Mouse (Mus musculus): ENCODE data around the gene Fam126b. TPM values are rescaled to one million over a fixed set of nuclear protein-coding genes. Genes with fewer than 3 reads are reported as not detected.
"Not testable (repeated sequence)": the region's sequence is repeated elsewhere in the genome, so short reads cannot be mapped to it uniquely, and the experiment has no call there.

Fam126b gene
- polyA plus RNA-seq, 1 experiment from 2014 or later, result 9.6 TPM

GRCm38 (mm10) chr1:58615146-58615545 is 29.0 kb upstream of the Fam126b start:
- Histone ChIP-seq H3K4me2 (replicated peaks; ENCODE audit: low read depth, low read length) (no peak overlapping the region), H3K36me3 (ENCODE audit: control insufficient read depth, insufficient read depth, low read length) (no peaks in the 10 kb centered on the region), H3K27ac (ENCODE audit: low read depth, low read length) (no peak overlapping the region), H3K4me1 (ENCODE audit: control insufficient read depth, insufficient read depth, low read length) (no peaks in the 10 kb centered on the region), H3K4me3 (ENCODE audit: low read length) (no peak overlapping the region), H3K9me3 (ENCODE audit: control insufficient read depth, low read length) (peaks cover 5% of the 10 kb centered on the region; the same call in 1 of the 2 replicates), H3K9ac (ENCODE audit: low read depth, low read length) (no peak overlapping the region), H3K27me3 (ENCODE audit: control insufficient read depth, insufficient read depth, low read length) (no peaks in the 10 kb centered on the region)
- WGBS, result 91% methylated on average over 4 of the region's 4 CpGs
- ATAC-seq (ENCODE audit: low FRiP score, low TSS enrichment), result no peak

- Histone ChIP-seq H3K27me3 (ENCODE audit: control insufficient read depth, insufficient read depth, low read length) (no peaks in the 10 kb centered on the region), H3K36me3 (ENCODE audit: control insufficient read depth, insufficient read depth, low read length) (no peaks in the 10 kb centered on the region), H3K27ac (ENCODE audit: low read depth, low read length) (no peak overlapping the region), H3K4me3 (ENCODE audit: low read length) (no peak overlapping the region), H3K4me2 (replicated peaks; ENCODE audit: low read depth, low read length) (no peak overlapping the region), H3K9me3 (ENCODE audit: control insufficient read depth, low read length) (peaks cover 5% of the 10 kb centered on the region; the same call in 1 of the 2 replicates), H3K9ac (ENCODE audit: low read depth, low read length) (no peak overlapping the region), H3K4me1 (ENCODE audit: control insufficient read depth, insufficient read depth, low read length) (no peaks in the 10 kb centered on the region)
- WGBS, result 66% methylated on average over 3 of the region's 3 CpGs
- ATAC-seq (ENCODE audit: low FRiP score, low TSS enrichment), result no peak
These were observed 28.3 kb upstream of the Fam126b start for GRCm38 (mm10) chr1:58614424-58614823.

GRCm38 (mm10) chr1:58613786-58614185 is 27.7 kb upstream of the Fam126b start:
- 83% methylated on average over 6 of the region's 6 CpGs for WGBS
- H3K27ac ChIP-seq (ENCODE audit: low read depth, low read length), result no peak overlapping the region
- H3K4me2 ChIP-seq (replicated peaks; ENCODE audit: low read depth, low read length), result no peak overlapping the region
- H3K4me1 ChIP-seq (ENCODE audit: control insufficient read depth, insufficient read depth, low read length), result no peaks in the 10 kb centered on the region
- no peak overlapping the region for H3K9ac ChIP-seq (ENCODE audit: low read depth, low read length)
- no peaks in the 10 kb centered on the region; the same call in 1 of the 2 replicates for H3K9me3 ChIP-seq (ENCODE audit: control insufficient read depth, low read length)
- H3K36me3 ChIP-seq (ENCODE audit: control insufficient read depth, insufficient read depth, low read length), result no peaks in the 10 kb centered on the region
- H3K4me3 ChIP-seq (ENCODE audit: low read length), result no peak overlapping the region
- no peaks in the 10 kb centered on the region for H3K27me3 ChIP-seq (ENCODE audit: control insufficient read depth, insufficient read depth, low read length)
- no peak for ATAC-seq (ENCODE audit: low FRiP score, low TSS enrichment)

- ATAC-seq (ENCODE audit: low FRiP score, low TSS enrichment), result no peak
- Histone ChIP-seq H3K4me2 (replicated peaks; ENCODE audit: low read depth, low read length) (no peak overlapping the region), H3K4me1 (ENCODE audit: control insufficient read depth, insufficient read depth, low read length) (no peaks in the 10 kb centered on the region), H3K9ac (ENCODE audit: low read depth, low read length) (no peak overlapping the region), H3K9me3 (ENCODE audit: control insufficient read depth, low read length) (no peaks in the 10 kb centered on the region; the same call in 1 of the 2 replicates), H3K4me3 (ENCODE audit: low read length) (no peak overlapping the region), H3K27me3 (ENCODE audit: control insufficient read depth, insufficient read depth, low read length) (no peaks in the 10 kb centered on the region), H3K36me3 (ENCODE audit: control insufficient read depth, insufficient read depth, low read length) (no peaks in the 10 kb centered on the region), H3K27ac (ENCODE audit: low read depth, low read length) (no peak overlapping the region)
- WGBS, result 31% methylated on average over 1 of the region's 1 CpGs
These were observed 24.5 kb upstream of the Fam126b start for GRCm38 (mm10) chr1:58610611-58611010.

- Histone ChIP-seq H3K4me3 (ENCODE audit: low read length) (no peak overlapping the region), H3K9ac (ENCODE audit: low read depth, low read length) (no peak overlapping the region), H3K27me3 (ENCODE audit: control insufficient read depth, insufficient read depth, low read length) (no peaks in the 10 kb centered on the region), H3K36me3 (ENCODE audit: control insufficient read depth, insufficient read depth, low read length) (no peaks in the 10 kb centered on the region), H3K4me2 (replicated peaks; ENCODE audit: low read depth, low read length) (no peak overlapping the region), H3K27ac (ENCODE audit: low read depth, low read length) (no peak overlapping the region), H3K4me1 (ENCODE audit: control insufficient read depth, insufficient read depth, low read length) (no peaks in the 10 kb centered on the region), H3K9me3 (ENCODE audit: control insufficient read depth, low read length) (no peaks in the 10 kb centered on the region; the same call in 1 of the 2 replicates)
- no peak for ATAC-seq (ENCODE audit: low FRiP score, low TSS enrichment)
- WGBS, result 97% methylated on average over 1 of the region's 1 CpGs
These were observed 24.0 kb upstream of the Fam126b start for GRCm38 (mm10) chr1:58610166-58610565.

- H3K9ac ChIP-seq (ENCODE audit: low read depth, low read length); ATAC-seq (ENCODE audit: low FRiP score, low TSS enrichment); H3K9me3 ChIP-seq (ENCODE audit: control insufficient read depth, low read length); H3K4me1 ChIP-seq (ENCODE audit: control insufficient read depth, insufficient read depth, low read length); H3K4me3 ChIP-seq (ENCODE audit: low read length); H3K27ac ChIP-seq (ENCODE audit: low read depth, low read length); H3K27me3 ChIP-seq (ENCODE audit: control insufficient read depth, insufficient read depth, low read length); H3K36me3 ChIP-seq (ENCODE audit: control insufficient read depth, insufficient read depth, low read length); H3K4me2 ChIP-seq (replicated peaks; ENCODE audit: low read depth, low read length): not testable (repeated sequence)
- WGBS, result 87% methylated on average over 5 of the region's 5 CpGs
These were observed 23.5 kb upstream of the Fam126b start for GRCm38 (mm10) chr1:58609591-58609990.

- Histone ChIP-seq H3K9me3 (ENCODE audit: control insufficient read depth, low read length) (no peaks in the 10 kb centered on the region; the same call in 1 of the 2 replicates), H3K36me3 (ENCODE audit: control insufficient read depth, insufficient read depth, low read length) (no peaks in the 10 kb centered on the region), H3K4me1 (ENCODE audit: control insufficient read depth, insufficient read depth, low read length) (no peaks in the 10 kb centered on the region), H3K4me2 (replicated peaks; ENCODE audit: low read depth, low read length) (no peak overlapping the region), H3K27ac (ENCODE audit: low read depth, low read length) (no peak overlapping the region), H3K4me3 (ENCODE audit: low read length) (no peak overlapping the region), H3K27me3 (ENCODE audit: control insufficient read depth, insufficient read depth, low read length) (no peaks in the 10 kb centered on the region), H3K9ac (ENCODE audit: low read depth, low read length) (no peak overlapping the region)
- ATAC-seq (ENCODE audit: low FRiP score, low TSS enrichment), result no peak
- WGBS, result 65% methylated on average over 4 of the region's 4 CpGs
These were observed 17.6 kb upstream of the Fam126b start for GRCm38 (mm10) chr1:58603738-58604137.

- no peaks in the 10 kb centered on the region for H3K4me1 ChIP-seq (ENCODE audit: control insufficient read depth, insufficient read depth, low read length)
- no peaks in the 10 kb centered on the region for H3K36me3 ChIP-seq (ENCODE audit: control insufficient read depth, insufficient read depth, low read length)
- no peak overlapping the region for H3K27ac ChIP-seq (ENCODE audit: low read depth, low read length)
- H3K4me2 ChIP-seq (replicated peaks; ENCODE audit: low read depth, low read length), result no peak overlapping the region
- no peaks in the 10 kb centered on the region; the same call in 1 of the 2 replicates for H3K9me3 ChIP-seq (ENCODE audit: control insufficient read depth, low read length)
- H3K9ac ChIP-seq (ENCODE audit: low read depth, low read length), result no peak overlapping the region
- H3K4me3 ChIP-seq (ENCODE audit: low read length), result no peak overlapping the region
- WGBS, result 86% methylated on average over 4 of the region's 4 CpGs
- ATAC-seq (ENCODE audit: low FRiP score, low TSS enrichment), result no peak
- H3K27me3 ChIP-seq (ENCODE audit: control insufficient read depth, insufficient read depth, low read length), result no peaks in the 10 kb centered on the region
These were observed 16.6 kb upstream of the Fam126b start for GRCm38 (mm10) chr1:58602681-58603080.

GRCm38 (mm10) chr1:58587491-58587890 is 1.4 kb upstream of the Fam126b start:
- ATAC-seq (ENCODE audit: low FRiP score, low TSS enrichment), result no peak
- Histone ChIP-seq H3K4me3 (ENCODE audit: low read length) (peak overlapping the region; percentile 86), H3K27me3 (ENCODE audit: control insufficient read depth, insufficient read depth, low read length) (no peaks in the 10 kb centered on the region), H3K36me3 (ENCODE audit: control insufficient read depth, insufficient read depth, low read length) (peaks cover 10% of the 10 kb centered on the region; the same call in 1 of the 2 replicates), H3K4me1 (ENCODE audit: control insufficient read depth, insufficient read depth, low read length) (peaks cover 6% of the 10 kb centered on the region; the same call in 1 of the 2 replicates), H3K9me3 (ENCODE audit: control insufficient read depth, low read length) (no peaks in the 10 kb centered on the region), H3K27ac (ENCODE audit: low read depth, low read length) (no peak overlapping the region), H3K4me2 (replicated peaks; ENCODE audit: low read depth, low read length) (peak overlapping the region; percentile 67; the same call in 1 of the 2 replicates), H3K9ac (ENCODE audit: low read depth, low read length) (no peak overlapping the region; the same call in 1 of the 2 replicates)
- WGBS, result 86% methylated on average over 1 of the region's 1 CpGs

Data from kidney, embryonic 14.5 days (tissue).